Mouse (Mus musculus) embryonic facial prominence, embryonic 11.5 days (tissue): ENCODE measurements at regions not wholly inside any gene's neighbourhood (a gene's known extent, or its start where the extent isn't known, plus 50 kb on each side); places are given as distances from the start of the nearest gene placed in this dataset.

Experiments used
- ATAC-seq: fragments of 200-750 bp; cut with Nextera tagmentation; replicated peaks from 2 replicates; pipeline ENCODE4 v1.8.0; 2017; ENCODE audit warnings: low read depth; ENCODE audit not compliant: insufficient number of reproducible peaks, low FRiP score, low TSS enrichment
- DNase-seq: peaks from one replicate; pipeline ENCODE4 v3.0.0-alpha.2; 2015; ENCODE audit warnings: low spot score
- H3K27ac ChIP-seq: fragments of 300-500 bp; sonication (generic); replicated peaks from 2 replicates; pipeline ENCODE4 v1.5.1; 2014; ENCODE audit warnings: mild to moderate bottlenecking, low read depth, low read length, control low read depth
- H3K27me3 ChIP-seq: fragments of 300-500 bp; sonication (generic); 2 replicates; pipeline ENCODE4 v1.6.1; 2014; ENCODE audit warnings: mild to moderate bottlenecking, low read length, moderate library complexity, mixed read lengths; ENCODE audit not compliant: control insufficient read depth, insufficient read depth
- H3K36me3 ChIP-seq: fragments of 300-500 bp; sonication (generic); replicated peaks from 2 replicates; pipeline ENCODE4 v1.6.1; 2014; ENCODE audit warnings: low read depth, mild to moderate bottlenecking, low read length, moderate library complexity, mixed read lengths; ENCODE audit not compliant: control insufficient read depth, insufficient read depth
- H3K4me1 ChIP-seq: fragments of 300-500 bp; sonication (generic); 2 replicates; pipeline ENCODE4 v1.6.1; 2014; ENCODE audit warnings: low read length, mixed read lengths; ENCODE audit not compliant: control insufficient read depth, insufficient read depth
- H3K4me2 ChIP-seq: fragments of 300-500 bp; sonication (generic); 2 replicates; pipeline ENCODE4 v1.6.1; 2014; ENCODE audit warnings: low read depth, mild to moderate bottlenecking, control low read depth, low read length, moderate library complexity
- H3K4me3 ChIP-seq: fragments of 300-500 bp; sonication (generic); 2 replicates; pipeline ENCODE4 v1.5.1; 2014; ENCODE audit warnings: low read depth, low read length, control low read depth
- H3K9ac ChIP-seq: fragments of 300-500 bp; sonication (generic); replicated peaks from 2 replicates; pipeline ENCODE4 v1.6.1; 2014; ENCODE audit warnings: mild to moderate bottlenecking, control low read depth, low read length
- H3K9me3 ChIP-seq: fragments of 300-500 bp; sonication (generic); replicated peaks from 2 replicates; pipeline ENCODE4 v1.6.1; 2016; ENCODE audit warnings: mild to moderate bottlenecking, low read length, inconsistent platforms, mixed read lengths; ENCODE audit not compliant: control insufficient read depth
- WGBS: fragments of 180-500 bp; shearing (Covaris S2); extraction: QIAGEN DNeasy Blood & Tissue Kit; methylation state at CpG from one replicate; pipeline ENCODE4 v1.1.7; 2014; 5-methylcytosine and 5-hydroxymethylcytosine counted together

GRCm38 (mm10) chr10:71778903-71779302 is 431.3 kb downstream of the Ipmk start:
- ATAC-seq (no peak), DNase-seq (no peak)
- Histone ChIP-seq H3K27ac (no peak overlapping the region), H3K27me3 (no peaks in the 10 kb centered on the region), H3K4me3 (no peak overlapping the region), H3K9me3 (no peaks in the 10 kb centered on the region), H3K4me2 (no peak overlapping the region), H3K36me3 (no peaks in the 10 kb centered on the region), H3K4me1 (no peaks in the 10 kb centered on the region), H3K9ac (no peak overlapping the region)
- WGBS: 91% methylated on average over 7 of the region's 7 CpGs

- no peak overlapping the region for H3K4me2 ChIP-seq
- H3K9me3 ChIP-seq: no peaks in the 10 kb centered on the region
- no peak for DNase-seq
- no peaks in the 10 kb centered on the region for H3K36me3 ChIP-seq
- ATAC-seq: no peak
- H3K4me3 ChIP-seq: no peak overlapping the region
- H3K4me1 ChIP-seq: no peaks in the 10 kb centered on the region
- H3K27me3 ChIP-seq: no peaks in the 10 kb centered on the region
- H3K27ac ChIP-seq: no peak overlapping the region
- no peak overlapping the region for H3K9ac ChIP-seq
- WGBS: 53% methylated on average over 1 of the region's 1 CpGs
Observed at GRCm38 (mm10) chr10:71789241-71789640, 441.7 kb downstream of the Ipmk start.

GRCm38 (mm10) chr10:71789936-71790335 is 442.4 kb downstream of the Ipmk start:
- no peak overlapping the region for H3K4me2 ChIP-seq
- no peaks in the 10 kb centered on the region for H3K27me3 ChIP-seq
- H3K9ac ChIP-seq: no peak overlapping the region
- no peaks in the 10 kb centered on the region for H3K4me1 ChIP-seq
- H3K9me3 ChIP-seq: no peaks in the 10 kb centered on the region
- no peak for DNase-seq
- WGBS: 94% methylated on average over 1 of the region's 1 CpGs
- H3K36me3 ChIP-seq: no peaks in the 10 kb centered on the region
- no peak overlapping the region for H3K27ac ChIP-seq
- H3K4me3 ChIP-seq: no peak overlapping the region
- no peak for ATAC-seq

- no peaks in the 10 kb centered on the region for H3K4me1 ChIP-seq
- no peak overlapping the region for H3K4me3 ChIP-seq
- H3K36me3 ChIP-seq: no peaks in the 10 kb centered on the region
- ATAC-seq: no peak
- H3K27ac ChIP-seq: no peak overlapping the region
- no peaks in the 10 kb centered on the region for H3K27me3 ChIP-seq
- no peaks in the 10 kb centered on the region for H3K9me3 ChIP-seq
- H3K4me2 ChIP-seq: no peak overlapping the region
- WGBS: 85% methylated on average over 2 of the region's 2 CpGs
- H3K9ac ChIP-seq: no peak overlapping the region
- DNase-seq: no peak
Observed at GRCm38 (mm10) chr10:71798638-71799037, 451.1 kb downstream of the Ipmk start.

GRCm38 (mm10) chr10:71802457-71802856 is 454.9 kb downstream of the Ipmk start:
- H3K27ac ChIP-seq: no peak overlapping the region
- ATAC-seq: no peak
- H3K27me3 ChIP-seq: no peaks in the 10 kb centered on the region
- H3K9me3 ChIP-seq: no peaks in the 10 kb centered on the region
- H3K4me3 ChIP-seq: no peak overlapping the region
- no peak overlapping the region for H3K4me2 ChIP-seq
- H3K9ac ChIP-seq: no peak overlapping the region
- 77% methylated on average over 3 of the region's 3 CpGs for WGBS
- no peaks in the 10 kb centered on the region for H3K4me1 ChIP-seq
- no peak for DNase-seq
- H3K36me3 ChIP-seq: no peaks in the 10 kb centered on the region

GRCm38 (mm10) chr10:71832633-71833032 is 485.1 kb downstream of the Ipmk start:
- no peak for ATAC-seq

GRCm38 (mm10) chr10:71835018-71835417 is 487.5 kb downstream of the Ipmk start:
- 60% methylated on average over 1 of the region's 1 CpGs for WGBS
- H3K27ac ChIP-seq: no peak overlapping the region

More at GRCm38 (mm10) chr10:71832633-71833032, 485.1 kb downstream of the Ipmk start:
- H3K9me3 ChIP-seq: no peaks in the 10 kb centered on the region
- 73% methylated on average over 2 of the region's 2 CpGs for WGBS
- no peak for DNase-seq
- no peaks in the 10 kb centered on the region for H3K36me3 ChIP-seq
- no peaks in the 10 kb centered on the region for H3K27me3 ChIP-seq
- no peaks in the 10 kb centered on the region for H3K4me1 ChIP-seq
- H3K4me3 ChIP-seq: no peak overlapping the region
- no peak overlapping the region for H3K27ac ChIP-seq
- no peak overlapping the region for H3K9ac ChIP-seq
- H3K4me2 ChIP-seq: no peak overlapping the region

GRCm38 (mm10) chr10:71857089-71857488 is 509.5 kb downstream of the Ipmk start:
- Histone ChIP-seq H3K4me2 (no peak overlapping the region), H3K36me3 (no peaks in the 10 kb centered on the region), H3K4me1 (no peaks in the 10 kb centered on the region), H3K9ac (no peak overlapping the region), H3K27me3 (no peaks in the 10 kb centered on the region), H3K27ac (no peak overlapping the region), H3K9me3 (no peaks in the 10 kb centered on the region), H3K4me3 (no peak overlapping the region)
- no peak for DNase-seq
- 74% methylated on average over 4 of the region's 4 CpGs for WGBS
- no peak for ATAC-seq

More at GRCm38 (mm10) chr10:71835018-71835417, 487.5 kb downstream of the Ipmk start:
- Histone ChIP-seq H3K9ac (no peak overlapping the region), H3K4me2 (no peak overlapping the region), H3K9me3 (no peaks in the 10 kb centered on the region), H3K4me3 (no peak overlapping the region), H3K36me3 (no peaks in the 10 kb centered on the region), H3K4me1 (no peaks in the 10 kb centered on the region), H3K27me3 (no peaks in the 10 kb centered on the region)
- ATAC-seq (no peak), DNase-seq (no peak)
